ENCODE assay signal across 8 mouse cellular contexts in the genomic region with DNA sequence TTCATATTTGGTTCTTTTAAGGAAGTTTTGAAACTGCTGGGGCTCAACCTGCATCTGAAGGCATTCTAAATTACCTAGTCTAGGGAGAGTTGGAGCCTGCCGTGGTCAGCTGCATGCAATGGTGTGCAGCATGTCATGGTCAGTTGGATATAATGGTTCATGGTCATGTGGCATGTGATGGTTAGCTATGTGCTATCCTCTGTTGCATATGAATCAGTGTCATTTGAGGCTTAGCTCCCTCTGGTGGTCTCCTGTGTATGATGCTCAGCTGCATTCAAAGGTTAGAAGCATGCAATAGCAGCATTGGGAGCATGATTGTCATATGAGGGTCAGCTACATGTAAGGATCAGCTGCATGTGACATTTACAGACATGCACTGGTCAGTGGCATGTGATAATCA.
DNase-seq lines count a peak whose midpoint lies in the region; ATAC-seq and TF ChIP-seq lines count a peak whose summit lies in the region.
"Had no signal": no experiment of that assay in that cellular context is flagged by ENCODE, and none has a peak within 500 bp of the region (broad histone marks: within the 10 kb centered on the region; RNA-seq: fewer than 3 reads in every experiment).

No protein-coding gene starts in this region.

- in situ Hi-C loops in CH12.LX (cut with MboI; ENCODE audit: low pct_ligation_motif_present, low pct_unique_long_range_greater_than_20kb, low sequenced_read_pairs): no loop called here

- 100% methylated on average over 1 of the region's 1 CpGs for WGBS in intestine, postnatal 0 days
- 97% methylated on average over 1 of the region's 1 CpGs for WGBS in intestine, embryonic 16.5 days
- WGBS in kidney, embryonic 16.5 days: 35% methylated on average over 1 of the region's 1 CpGs

- no peaks in the 10 kb centered on the region for H3K79me2 ChIP-seq in CH12.LX (replicated peaks; ENCODE audit: control insufficient read depth, extremely low read depth, insufficient read depth, poor library complexity, severe bottlenecking)

- no peak for TF ChIP-seq EP300 in CH12.LX (IDR thresholded peaks at IDR 0.05; ENCODE audit: low read length)

- no peaks in the 10 kb centered on the region for H3K27me3 ChIP-seq in intestine, postnatal 0 days (replicated peaks; ENCODE audit: control insufficient read depth, insufficient read depth, low read length)
- H3K27me3 ChIP-seq in intestine, embryonic 16.5 days (replicated peaks; ENCODE audit: control insufficient read depth, insufficient read depth, low read length): no peaks in the 10 kb centered on the region
- no peaks in the 10 kb centered on the region for H3K27me3 ChIP-seq in CH12.LX (replicated peaks)
- H3K27me3 ChIP-seq in kidney, embryonic 16.5 days (ENCODE audit: insufficient read depth, low read length): no peaks in the 10 kb centered on the region
- H3K27me3 ChIP-seq: embryonic facial prominence, embryonic 12.5 days had no signal

- no peak overlapping the region for H3K4me3 ChIP-seq in intestine, postnatal 0 days (ENCODE audit: low read depth, low read length)
- no peak overlapping the region for H3K4me3 ChIP-seq in intestine, embryonic 16.5 days (ENCODE audit: low read length)
- no peak overlapping the region for H3K4me3 ChIP-seq in CH12.LX (replicated peaks in 1 of 3; ENCODE audit: low read depth in 2 of 3, low read length in 2 of 3, poor library complexity in 1 of 3)
- H3K4me3 ChIP-seq in kidney, embryonic 16.5 days (ENCODE audit: low read length): no peak overlapping the region
- H3K4me3 ChIP-seq: embryonic facial prominence, embryonic 12.5 days had no signal

- TF ChIP-seq POLR2A in CH12.LX (IDR thresholded peaks at IDR 0.05; ENCODE audit: low read depth, low read length): no peak

- no peaks in the 10 kb centered on the region for H3K4me1 ChIP-seq in intestine, postnatal 0 days (replicated peaks; ENCODE audit: control insufficient read depth, insufficient read depth, low read length)
- H3K4me1 ChIP-seq in intestine, embryonic 16.5 days (ENCODE audit: control insufficient read depth, insufficient read depth, low read length): no peaks in the 10 kb centered on the region
- H3K4me1 ChIP-seq in CH12.LX (ENCODE audit: control insufficient read depth in 1 of 2, insufficient read depth in 2 of 2): peaks cover 0 to 12% of the 10 kb centered on the region in 2 experiments; a peak in 2 of 4 replicates
- H3K4me1 ChIP-seq in kidney, embryonic 16.5 days (ENCODE audit: insufficient read depth, low read length): peaks cover 4% of the 10 kb centered on the region; the same call in 1 of the 2 replicates
- H3K4me1 ChIP-seq: embryonic facial prominence, embryonic 12.5 days had no signal

- peak; percentile 29 for DNase-seq in CH12.LX (ENCODE audit: extremely low read depth)
- DNase-seq in NIH3T3 (ENCODE audit: low read depth): peak; percentile 64
- DNase-seq in mesoderm, embryonic 11.5 days (ENCODE audit: low read depth, low spot score): peak; percentile 12
- no peak for DNase-seq in spleen, postnatal 4 days (ENCODE audit: low spot score in 2 of 2)

- ATAC-seq in intestine, postnatal 0 days: no peak
- ATAC-seq in intestine, embryonic 16.5 days: no peak
- 0 out of 2 replicates have a peak, but pooled peaks have one; percentile 46 for ATAC-seq in kidney, embryonic 16.5 days (ENCODE audit: low FRiP score, low TSS enrichment)

- dilution Hi-C loops in CH12.LX (cut with MboI; ENCODE audit: extremely low pct_ligation_motif_present, extremely low pct_unique_long_range_greater_than_20kb, low sequenced_read_pairs): no loop called here

- H3K36me3 ChIP-seq in intestine, postnatal 0 days (ENCODE audit: control insufficient read depth, insufficient read depth): no peaks in the 10 kb centered on the region
- no peaks in the 10 kb centered on the region for H3K36me3 ChIP-seq in intestine, embryonic 16.5 days (ENCODE audit: control insufficient read depth, insufficient read depth, low read length)
- no peaks in the 10 kb centered on the region for H3K36me3 ChIP-seq in CH12.LX (replicated peaks in 1 of 2; ENCODE audit: control insufficient read depth in 1 of 2, insufficient read depth in 1 of 2, low read length in 1 of 2)
- H3K36me3 ChIP-seq in kidney, embryonic 16.5 days (ENCODE audit: insufficient read depth, low read length): no peaks in the 10 kb centered on the region
- H3K36me3 ChIP-seq: embryonic facial prominence, embryonic 12.5 days had no signal

- no peak; the same call in 1 of the 2 replicates for TF ChIP-seq RAD21 in CH12.LX (IDR thresholded peaks at IDR 0.05; ENCODE audit: low read depth, low read length)

- peak; percentile 74 for TF ChIP-seq CTCF in intestine, postnatal 0 days (IDR thresholded peaks at IDR 0.05; ENCODE audit: low read depth)
- TF ChIP-seq CTCF in CH12.LX (conservative IDR thresholded peaks at IDR 0.05 in 1 of 2, IDR thresholded peaks at IDR 0.05 in 1 of 2; ENCODE audit: low read depth in 2 of 2, low read length in 2 of 2): peak; percentile 28 to 57

- no peak overlapping the region for H3K4me2 ChIP-seq in intestine, postnatal 0 days (replicated peaks; ENCODE audit: low read depth)
- no peak overlapping the region for H3K4me2 ChIP-seq in intestine, embryonic 16.5 days (ENCODE audit: low read depth, low read length)
- H3K4me2 ChIP-seq in CH12.LX (ENCODE audit: insufficient read depth, low read depth, poor library complexity, severe bottlenecking): no peak overlapping the region
- H3K4me2 ChIP-seq in kidney, embryonic 16.5 days (replicated peaks; ENCODE audit: low read depth, low read length): no peak overlapping the region
- H3K4me2 ChIP-seq: embryonic facial prominence, embryonic 12.5 days had no signal

- H3K9ac ChIP-seq in intestine, postnatal 0 days (ENCODE audit: low read depth, low read length): no peak overlapping the region
- H3K9ac ChIP-seq in intestine, embryonic 16.5 days (ENCODE audit: low read depth, low read length): no peak overlapping the region
- H3K9ac ChIP-seq in CH12.LX (ENCODE audit: insufficient read depth, low read depth): no peak overlapping the region
- H3K9ac ChIP-seq in kidney, embryonic 16.5 days (replicated peaks; ENCODE audit: low read length): no peak overlapping the region
- H3K9ac ChIP-seq: embryonic facial prominence, embryonic 12.5 days had no signal

- no peaks in the 10 kb centered on the region for H3K9me3 ChIP-seq in intestine, postnatal 0 days (ENCODE audit: control insufficient read depth)
- no peaks in the 10 kb centered on the region for H3K9me3 ChIP-seq in intestine, embryonic 16.5 days (ENCODE audit: control insufficient read depth, low read length)
- no peaks in the 10 kb centered on the region for H3K9me3 ChIP-seq in CH12.LX (replicated peaks; ENCODE audit: low read length)
- no peaks in the 10 kb centered on the region for H3K9me3 ChIP-seq in kidney, embryonic 16.5 days (ENCODE audit: low read length)
- H3K9me3 ChIP-seq: embryonic facial prominence, embryonic 12.5 days had no signal

- H3K27ac ChIP-seq in intestine, postnatal 0 days (ENCODE audit: low read depth, low read length): no peak overlapping the region
- H3K27ac ChIP-seq in intestine, embryonic 16.5 days (ENCODE audit: low read length): no peak overlapping the region
- H3K27ac ChIP-seq in CH12.LX (ENCODE audit: insufficient read depth, low read depth): no peak overlapping the region
- no peak overlapping the region for H3K27ac ChIP-seq in kidney, embryonic 16.5 days (ENCODE audit: low read length)
- H3K27ac ChIP-seq: embryonic facial prominence, embryonic 12.5 days had no signal

TF ChIP-seq in CH12.LX, 34 proteins besides CTCF, POLR2A, EP300 and RAD21:
- no peak for TF ChIP-seq ZNF384 (IDR thresholded peaks at IDR 0.05; ENCODE audit: low read depth, low read length)
- no peak for TF ChIP-seq JUND (conservative IDR thresholded peaks at IDR 0.05; ENCODE audit: low read depth, low read length)
- TF ChIP-seq ZC3H11A (IDR thresholded peaks at IDR 0.05; ENCODE audit: low read depth, low read length): no peak
- TF ChIP-seq RCOR1 (conservative IDR thresholded peaks at IDR 0.05; ENCODE audit: low read depth, low read length): no peak
- TF ChIP-seq MEF2A (IDR thresholded peaks at IDR 0.05; ENCODE audit: borderline replicate concordance, low read depth, low read length): no peak
- no peak; the same call in 1 of the 2 replicates for TF ChIP-seq SMC3 (IDR thresholded peaks at IDR 0.05; ENCODE audit: low read depth, low read length)
- no peak for TF ChIP-seq E2F4 (IDR thresholded peaks at IDR 0.05; ENCODE audit: insufficient replicate concordance, low read depth, low read length)
- no peak for TF ChIP-seq ETS1 (conservative IDR thresholded peaks at IDR 0.05; ENCODE audit: low read depth, low read length)
- TF ChIP-seq UBTF (IDR thresholded peaks at IDR 0.05; ENCODE audit: low read depth, low read length): no peak
- TF ChIP-seq POLR2AphosphoS2 (IDR thresholded peaks at IDR 0.05; ENCODE audit: low read depth, low read length): no peak
- TF ChIP-seq MAX (IDR thresholded peaks at IDR 0.05; ENCODE audit: low read length): no peak
- TF ChIP-seq ZMIZ1 (IDR thresholded peaks at IDR 0.05; ENCODE audit: low read depth, low read length): no peak
- TF ChIP-seq JUN (IDR thresholded peaks at IDR 0.05; ENCODE audit: insufficient read depth, low read depth, low read length): no peak
- no peak for TF ChIP-seq CHD2 (IDR thresholded peaks at IDR 0.05; ENCODE audit: low read length)
- no peak for TF ChIP-seq BHLHE40 (IDR thresholded peaks at IDR 0.05; ENCODE audit: low read depth, low read length)
- TF ChIP-seq CHD1 (IDR thresholded peaks at IDR 0.05; ENCODE audit: low read depth, low read length): no peak
TF ChIP-seq in CH12.LX: peak in this region for 0.

Comparison
In these comparisons a context has a peak if more than half of its experiments do, and no peak if none do; other contexts are left out.
1. DNase-seq: peak in CH12.LX (single experiment), NIH3T3 (single experiment) and mesoderm, embryonic 11.5 days (single experiment); none in spleen, postnatal 4 days (0 of 2).